Mouse (Mus musculus): ENCODE measurements around the gene Skil. TPM values are rescaled to one million over a fixed set of nuclear protein-coding genes. Genes with fewer than 3 reads are reported as not detected.

Skil gene
- polyA plus RNA-seq, 1 experiment from 2014 or later = 29.9 TPM

Other genes starting within 250 kb of the Skil start
- 1.1 and 1.2 TPM in 2 replicates for gene Gpr160, start 239.1 kb upstream of the Skil start, polyA plus RNA-seq (2015; fragmentation: Nextera tagmentation; extraction: Ambion mirVana)
- 7.8 and 7.9 TPM in 2 replicates for gene Phc3, start 125.6 kb upstream of the Skil start, polyA plus RNA-seq (2015; fragmentation: Nextera tagmentation; extraction: Ambion mirVana)
- gene Prkci, start 99.3 kb upstream of the Skil start, polyA plus RNA-seq (2015; fragmentation: Nextera tagmentation; extraction: Ambion mirVana) = 25.4 and 25.5 TPM in 2 replicates
- 37.3 and 41.4 TPM in 2 replicates for gene Cldn11, start 54.9 kb downstream of the Skil start, polyA plus RNA-seq (2015; fragmentation: Nextera tagmentation; extraction: Ambion mirVana)
- gene Slc7a14, start 215.3 kb downstream of the Skil start, polyA plus RNA-seq (2015; fragmentation: Nextera tagmentation; extraction: Ambion mirVana) = 7.3 and 8.1 TPM in 2 replicates

Measured in midbrain, embryonic 16.5 days (tissue).